Mouse (Mus musculus) heart, adult 2 months (tissue): ENCODE measurements around the gene Rab8b.

ENCODE experiments used
- CTCF ChIP-seq: fragments of 200-600 bp; IDR thresholded peaks from 2 replicates; pipeline ENCODE4 v1.8.1; 2022; ENCODE audit warnings: antibody characterized with exemption, mild to moderate bottlenecking, moderate library complexity
- EP300 ChIP-seq: fragments of 200-500 bp; IDR thresholded peaks from 2 replicates; pipeline ENCODE4 v1.6.1; 2011; ENCODE audit warnings: low read depth, low read length, control low read depth; ENCODE audit not compliant: insufficient read depth

GRCm38 (mm10) chr9:66897851-66898250 is 21.6 kb downstream of the Rab8b start:
- TF ChIP-seq EP300 = no peak
- no peak for TF ChIP-seq CTCF
